Mouse (Mus musculus) erythroid progenitor cell, adult 5-6 weeks (primary cell): ENCODE results near the gene Gga1. TPM values are rescaled to one million over a fixed set of nuclear protein-coding genes. Genes with fewer than 3 reads are reported as not detected.
"Not testable (repeated sequence)": the region's sequence is repeated elsewhere in the genome, so short reads cannot be mapped to it uniquely, and the experiment has no call there.

Experiments used
- ATAC-seq: replicated peaks from 2 replicates; pipeline ENCODE4 v1.8.0; 2016; ENCODE audit warnings: moderate number of reproducible peaks, mild to moderate bottlenecking, moderate TSS enrichment, inconsistent platforms; ENCODE audit not compliant: poor library complexity, low FRiP score, severe bottlenecking
- total RNA-seq, 2 experiments: library from RNA; stranded (forward) in 1 of 2; stranded (reverse) in 1 of 2; fragments of 150-400 nt in 1 of 2; fragments of 186-747, 209-891 nt in 1 of 2; gene quantifications; 2 replicates each; pipeline versions ENCODE4 v1.2.3 to v1.2.4; 2015 to 2017; ENCODE audit warnings: low replicate concordance in 2 of 2

Gga1 gene
- total RNA-seq, 2 experiments from 2014 or later: 3.5 to 25.2 TPM

GRCm38 (mm10) chr15:78843581-78844469, 33.2 kb upstream of the Gga1 start:
- no peak for ATAC-seq

- no peak for ATAC-seq
These were observed 32.2 kb upstream of the Gga1 start for GRCm38 (mm10) chr15:78844791-78845190.

- ATAC-seq: no peak
These were observed 31.7 kb upstream of the Gga1 start for GRCm38 (mm10) chr15:78845321-78845720.

- ATAC-seq: no peak
These were observed 31.1 kb upstream of the Gga1 start for GRCm38 (mm10) chr15:78845867-78846266.

- no peak for ATAC-seq
These were observed 30.6 kb upstream of the Gga1 start for GRCm38 (mm10) chr15:78846352-78846751.

GRCm38 (mm10) chr15:78846805-78847204, 30.2 kb upstream of the Gga1 start:
- not testable (repeated sequence) for ATAC-seq

- ATAC-seq: peak; percentile 52; the same call in 1 of the 2 replicates
These were observed 28.5 kb upstream of the Gga1 start for GRCm38 (mm10) chr15:78848467-78848866.

- ATAC-seq: no peak
These were observed 27.5 kb upstream of the Gga1 start for GRCm38 (mm10) chr15:78849485-78849884.

GRCm38 (mm10) chr15:78850059-78850824, 26.7 kb upstream of the Gga1 start:
- no peak for ATAC-seq

GRCm38 (mm10) chr15:78850944-78851343, 26.0 kb upstream of the Gga1 start:
- no peak for ATAC-seq

- peak; percentile 88 for ATAC-seq
These were observed 25.4 kb upstream of the Gga1 start for GRCm38 (mm10) chr15:78851505-78852153.

GRCm38 (mm10) chr15:78855303-78855965, 21.6 kb upstream of the Gga1 start, which contains the start of gene Lgals2:
Gene Lgals2, minus strand, starts transcription at chr15:78855529.
- no peak for ATAC-seq

GRCm38 (mm10) chr15:78857009-78857408, 20.0 kb upstream of the Gga1 start:
- no peak for ATAC-seq

- ATAC-seq: no peak
These were observed 17.7 kb upstream of the Gga1 start for GRCm38 (mm10) chr15:78859311-78859710.

GRCm38 (mm10) chr15:78859714-78860113, 17.3 kb upstream of the Gga1 start:
- no peak for ATAC-seq

- ATAC-seq: no peak
These were observed 14.7 kb upstream of the Gga1 start for GRCm38 (mm10) chr15:78862280-78862679.

- no peak for ATAC-seq
These were observed 13.8 kb upstream of the Gga1 start for GRCm38 (mm10) chr15:78863154-78863553.

- no peak for ATAC-seq
These were observed 13.1 kb upstream of the Gga1 start for GRCm38 (mm10) chr15:78863852-78864253.

GRCm38 (mm10) chr15:78868398-78868797, 8.6 kb upstream of the Gga1 start:
- no peak for ATAC-seq

- ATAC-seq: no peak
These were observed 8.2 kb upstream of the Gga1 start for GRCm38 (mm10) chr15:78868826-78869233.
